Mouse (Mus musculus) liver, adult 2 months (tissue): ENCODE measurements around the gene Elmsan1.

Source experiments
- CTCF ChIP-seq: fragments of 200-500 bp; IDR thresholded peaks from 2 replicates; pipeline ENCODE4 v1.5.1; 2011; ENCODE audit warnings: low read depth, low read length, control low read depth
- POLR2A ChIP-seq: fragments of 200-500 bp; IDR thresholded peaks from 2 replicates; pipeline ENCODE4 v1.6.1; 2011; ENCODE audit warnings: low read length, control low read depth; ENCODE audit not compliant: insufficient read depth; ENCODE audit errors: extremely low read depth

DNA sequence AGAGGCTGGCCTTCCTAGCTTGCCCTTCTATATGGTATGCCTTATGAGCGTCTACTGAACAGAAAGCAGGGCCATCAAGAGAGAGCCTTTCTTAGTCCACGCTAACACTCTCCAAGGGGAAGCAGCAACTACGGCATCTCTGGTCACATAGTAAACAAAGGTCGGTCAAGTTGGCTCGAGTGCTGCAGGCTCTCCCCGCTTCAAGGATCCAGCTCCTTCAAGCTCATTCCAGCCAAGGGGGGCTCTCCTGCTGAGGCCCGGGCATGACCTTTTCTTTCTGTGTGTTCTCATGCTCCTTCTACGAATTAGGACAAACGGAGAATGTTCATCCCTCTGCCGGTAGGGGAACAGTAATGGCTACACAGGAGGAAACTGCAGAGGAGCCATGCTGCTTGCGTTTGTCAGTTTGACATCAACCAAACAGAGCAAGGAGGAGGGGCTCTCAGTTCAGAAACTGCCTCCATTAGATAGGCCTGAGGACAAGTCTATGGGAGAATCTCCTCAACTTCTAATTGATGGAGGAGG lies 55.0 kb downstream of the Elmsan1 start:
- TF ChIP-seq CTCF (no peak), POLR2A (no peak)
